Mouse (Mus musculus) monocyte, adult 59 days (primary cell): ENCODE data around the gene Ninl. TPM values are rescaled to one million over a fixed set of nuclear protein-coding genes. Genes with fewer than 3 reads are reported as not detected.

ENCODE experiments used
- total RNA-seq, 2 experiments: library from RNA; stranded (reverse); gene quantifications; one replicate each; pipeline ENCODE4 v1.2.4; 2023

The Ninl gene
- under 1 TPM; 0.33 to 0.58 TPM for total RNA-seq

DNA sequence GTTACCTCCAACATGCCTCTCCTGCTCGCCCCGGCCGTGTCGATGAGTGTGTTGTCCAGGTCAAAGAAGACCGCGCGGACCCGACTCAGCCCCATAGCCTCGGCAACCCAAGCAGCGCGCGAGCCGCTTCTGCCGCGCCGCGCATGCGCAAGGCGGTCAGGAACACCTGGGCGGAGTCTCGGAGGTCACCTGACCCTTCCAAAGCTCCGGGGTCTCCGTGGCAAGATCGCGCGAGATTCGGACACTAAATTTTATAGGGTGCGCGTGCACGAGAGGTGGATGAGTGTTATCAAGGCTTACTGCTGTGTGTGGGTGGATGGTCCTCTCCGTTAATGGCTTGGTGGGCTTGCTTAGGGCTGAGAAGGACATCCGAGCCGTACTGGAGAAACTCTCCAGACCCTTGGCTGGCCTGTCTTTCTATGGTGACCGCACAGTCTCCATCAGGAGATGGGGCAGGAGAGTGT lies at the start of gene Ninl, which contains the start of gene Nanp:
Ninl (minus strand) TSS at position 151 of the 464 bp plus-strand sequence.
Nanp (minus strand) TSS at position 167 of the 464 bp plus-strand sequence.

DNA sequence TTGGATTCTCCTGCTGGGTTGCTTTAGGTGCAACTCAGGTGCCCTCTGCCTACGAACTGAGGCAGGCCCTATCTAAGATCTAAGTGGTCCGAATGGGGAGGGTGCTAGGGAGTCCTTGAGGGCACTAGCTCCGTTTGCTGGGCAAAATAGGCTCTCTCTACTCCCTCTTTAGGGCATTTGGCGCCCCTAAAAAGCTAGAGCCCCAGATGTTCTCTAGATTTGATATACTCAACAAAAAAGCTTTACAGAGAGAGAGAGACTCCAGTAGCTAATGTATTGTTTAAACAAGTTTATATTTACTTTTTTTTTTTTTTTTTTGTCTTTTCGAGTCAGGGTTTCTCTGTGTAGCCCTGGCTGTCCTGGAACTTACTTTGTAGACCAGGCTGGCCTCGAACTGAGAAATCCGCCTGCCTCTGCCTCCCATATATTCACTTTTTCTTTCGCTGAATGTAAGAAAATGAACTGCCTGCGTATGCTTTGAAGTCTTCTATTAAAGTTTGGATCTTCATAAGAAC lies 134.2 kb downstream of the Ninl start, which contains the start of gene Gins1:
Gins1 (plus strand) TSS at position 465 of the 515 bp plus-strand sequence.

DNA sequence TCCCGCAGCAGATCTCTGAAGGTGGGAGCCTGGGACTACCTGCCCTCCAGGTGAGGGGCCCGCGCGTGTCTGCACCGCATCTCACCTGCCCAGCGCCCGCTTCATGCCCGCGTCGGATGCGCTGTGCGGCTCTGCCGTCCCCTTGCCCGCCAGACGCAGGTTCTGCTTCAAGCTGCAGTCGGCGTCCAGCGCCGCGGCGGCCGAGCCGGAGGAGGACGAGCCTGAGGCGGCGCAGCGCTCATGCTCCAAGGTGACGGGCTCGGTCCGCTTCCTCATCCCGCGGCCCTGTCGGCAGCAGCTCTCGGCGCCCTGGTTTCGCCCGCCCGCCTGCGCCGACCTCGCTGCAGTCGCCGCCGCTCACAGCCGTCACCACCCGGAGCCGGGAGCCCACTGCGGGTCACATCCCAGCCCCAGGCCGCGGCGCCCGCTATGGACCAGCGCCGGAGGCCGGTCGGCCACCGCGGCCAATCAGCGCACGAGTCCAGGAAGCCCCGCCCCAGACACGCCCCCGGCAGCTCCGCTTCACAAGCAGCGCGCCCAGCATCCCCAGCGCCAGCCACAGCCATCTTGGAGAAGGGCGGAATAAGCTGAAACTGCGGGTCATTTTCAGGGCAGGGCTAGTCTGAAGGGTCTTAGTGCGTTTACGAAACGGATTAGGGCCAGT lies 134.8 kb downstream of the Ninl start, which contains the start of gene Abhd12:
Abhd12 (minus strand) TSS at position 470 of the 664 bp plus-strand sequence.

Other genes with a start within 250 kb of the Ninl start
- gene Abhd12, start 134.6 kb downstream of the Ninl start, total RNA-seq: 100 to 1,000 TPM; 213 to 234 TPM
- gene Gins1, start 134.0 kb downstream of the Ninl start, total RNA-seq: 1 to 10 TPM; 3.5 to 5.4 TPM
- 1 to 10 TPM; 2.9 to 4.9 TPM for gene Nanp, start within 50 bp of the Ninl start, total RNA-seq
- gene Gm14151, start 53.0 kb upstream of the Ninl start, total RNA-seq: not detected
- gene Gm14147, start 58.9 kb upstream of the Ninl start, total RNA-seq: not detected